Mouse (Mus musculus) midbrain, embryonic 12.5 days (tissue): Measurements from ENCODE around the gene Ccdc97. TPM values are rescaled to one million over a fixed set of nuclear protein-coding genes. Genes with fewer than 3 reads are reported as not detected.
"Not testable (repeated sequence)": the region's sequence is repeated elsewhere in the genome, so short reads cannot be mapped to it uniquely, and the experiment has no call there.

ENCODE experiments used
- ATAC-seq: fragments of 200-750 bp; cut with Nextera tagmentation; 2 replicates; pipeline ENCODE4 v1.8.0; 2017; ENCODE audit warnings: low read depth, moderate TSS enrichment, moderate library complexity; ENCODE audit not compliant: low FRiP score
- H3K27ac ChIP-seq: fragments of 300-500 bp; sonication (generic); replicated peaks from 2 replicates; pipeline ENCODE4 v1.5.1; 2016; ENCODE audit warnings: mild to moderate bottlenecking
- H3K27me3 ChIP-seq: fragments of 300-500 bp; sonication (generic); 2 replicates; pipeline ENCODE4 v1.6.1; 2016; ENCODE audit warnings: mild to moderate bottlenecking
- H3K36me3 ChIP-seq: fragments of 300-500 bp; sonication (generic); 2 replicates; pipeline ENCODE4 v1.6.1; 2016
- H3K4me1 ChIP-seq: fragments of 300-500 bp; sonication (generic); 2 replicates; pipeline ENCODE4 v1.6.1; 2016
- H3K4me2 ChIP-seq: fragments of 300-500 bp; sonication (generic); replicated peaks from 2 replicates; pipeline ENCODE4 v1.6.1; 2016; ENCODE audit warnings: mild to moderate bottlenecking, moderate library complexity
- H3K4me3 ChIP-seq: fragments of 300-500 bp; sonication (generic); 2 replicates; pipeline ENCODE4 v1.5.1; 2016; ENCODE audit warnings: mild to moderate bottlenecking
- H3K9ac ChIP-seq: fragments of 300-500 bp; sonication (generic); replicated peaks from 2 replicates; pipeline ENCODE4 v1.6.1; 2016; ENCODE audit warnings: mild to moderate bottlenecking, moderate library complexity
- H3K9me3 ChIP-seq: fragments of 300-500 bp; sonication (generic); 2 replicates; pipeline ENCODE4 v1.6.1; 2016; ENCODE audit warnings: mild to moderate bottlenecking
- WGBS: fragments of 180-500 bp; shearing (Covaris S2); methylation state at CpG from one replicate; pipeline ENCODE4 v1.1.7; 2016; 5-methylcytosine and 5-hydroxymethylcytosine counted together
- polyA plus RNA-seq: library from polyadenylated mRNA; unstranded; fragments of >200 nt; fragmentation: Nextera tagmentation; extraction: Ambion mirVana; gene quantifications from 2 replicates; pipeline ENCODE4 v1.2.1, GENCODE M21; 2016

Ccdc97 gene
- polyA plus RNA-seq, 1 experiment from 2014 or later: 33.2 TPM

GRCm38 (mm10) chr7:25746844-25747243 is 28.0 kb upstream of the Ccdc97 start:
- H3K27ac ChIP-seq: no peak overlapping the region
- whole genome bisulfite sequencing: 86% methylated on average over 3 of the region's 3 CpGs
- no peak for ATAC-seq

GRCm38 (mm10) chr7:25738277-25738676 is 19.4 kb upstream of the Ccdc97 start:
- H3K4me3 ChIP-seq: no peak overlapping the region
- H3K9me3 ChIP-seq: no peaks in the 10 kb centered on the region
- H3K9ac ChIP-seq: no peak overlapping the region
- ATAC-seq: no peak
- H3K36me3 ChIP-seq: peaks cover 96% of the 10 kb centered on the region
- H3K4me2 ChIP-seq: no peak overlapping the region
- H3K27ac ChIP-seq: no peak overlapping the region
- H3K27me3 ChIP-seq: no peaks in the 10 kb centered on the region
- H3K4me1 ChIP-seq: no peaks in the 10 kb centered on the region
- WGBS: 96% methylated on average over 3 of the region's 3 CpGs

More at GRCm38 (mm10) chr7:25746844-25747243, 28.0 kb upstream of the Ccdc97 start:
- peaks cover 3% of the 10 kb centered on the region for H3K4me1 ChIP-seq
- no peak overlapping the region for H3K9ac ChIP-seq
- H3K9me3 ChIP-seq: no peaks in the 10 kb centered on the region
- H3K4me2 ChIP-seq: no peak overlapping the region
- H3K27me3 ChIP-seq: no peaks in the 10 kb centered on the region
- no peak overlapping the region for H3K4me3 ChIP-seq
- peaks cover 96% of the 10 kb centered on the region for H3K36me3 ChIP-seq

GRCm38 (mm10) chr7:25736920-25737319 is 18.0 kb upstream of the Ccdc97 start:
- Histone ChIP-seq H3K4me2 (no peak overlapping the region), H3K4me1 (no peaks in the 10 kb centered on the region), H3K9me3 (no peaks in the 10 kb centered on the region), H3K27me3 (no peaks in the 10 kb centered on the region), H3K9ac (no peak overlapping the region), H3K36me3 (peaks cover 96% of the 10 kb centered on the region), H3K27ac (no peak overlapping the region), H3K4me3 (no peak overlapping the region)
- 95% methylated on average over 2 of the region's 2 CpGs for WGBS
- no peak for ATAC-seq

GRCm38 (mm10) chr7:25734991-25735390 is 16.1 kb upstream of the Ccdc97 start:
- WGBS: 78% methylated on average over 4 of the region's 4 CpGs
- Histone ChIP-seq H3K9ac (no peak overlapping the region), H3K27ac (no peak overlapping the region), H3K9me3 (no peaks in the 10 kb centered on the region), H3K4me1 (no peaks in the 10 kb centered on the region), H3K4me2 (no peak overlapping the region), H3K36me3 (peaks cover 95% of the 10 kb centered on the region), H3K27me3 (no peaks in the 10 kb centered on the region), H3K4me3 (no peak overlapping the region)
- no peak for ATAC-seq

- Histone ChIP-seq H3K27ac (no peak overlapping the region), H3K4me1 (no peaks in the 10 kb centered on the region), H3K9me3 (no peaks in the 10 kb centered on the region), H3K4me3 (no peak overlapping the region), H3K27me3 (no peaks in the 10 kb centered on the region), H3K36me3 (peaks cover 94% of the 10 kb centered on the region), H3K4me2 (no peak overlapping the region), H3K9ac (no peak overlapping the region)
- WGBS: 92% methylated on average over 8 of the region's 8 CpGs
- ATAC-seq: no peak
These were observed 12.6 kb upstream of the Ccdc97 start for GRCm38 (mm10) chr7:25731294-25732055.

GRCm38 (mm10) chr7:25729862-25730261 is 11.0 kb upstream of the Ccdc97 start:
- Histone ChIP-seq H3K9ac (no peak overlapping the region), H3K36me3 (peaks cover 95% of the 10 kb centered on the region)

GRCm38 (mm10) chr7:25729396-25729795 is 10.5 kb upstream of the Ccdc97 start:
- H3K36me3 ChIP-seq: peaks cover 95% of the 10 kb centered on the region
- no peak overlapping the region for H3K9ac ChIP-seq
- whole genome bisulfite sequencing: 60% methylated on average over 2 of the region's 2 CpGs
- no peak overlapping the region for H3K27ac ChIP-seq
- H3K4me3 ChIP-seq: no peak overlapping the region
- H3K4me2 ChIP-seq: no peak overlapping the region
- H3K4me1 ChIP-seq: no peaks in the 10 kb centered on the region
- no peaks in the 10 kb centered on the region for H3K27me3 ChIP-seq
- no peaks in the 10 kb centered on the region for H3K9me3 ChIP-seq
- ATAC-seq: no peak

More at GRCm38 (mm10) chr7:25729862-25730261, 11.0 kb upstream of the Ccdc97 start:
- ATAC-seq: no peak
- H3K27me3 ChIP-seq: no peaks in the 10 kb centered on the region
- 84% methylated on average over 2 of the region's 2 CpGs for WGBS
- H3K4me3 ChIP-seq: no peak overlapping the region
- no peak overlapping the region for H3K4me2 ChIP-seq
- no peaks in the 10 kb centered on the region for H3K4me1 ChIP-seq
- H3K9me3 ChIP-seq: no peaks in the 10 kb centered on the region
- H3K27ac ChIP-seq: no peak overlapping the region

- Histone ChIP-seq H3K27me3 (no peaks in the 10 kb centered on the region), H3K27ac (no peak overlapping the region), H3K36me3 (peaks cover 96% of the 10 kb centered on the region), H3K4me1 (no peaks in the 10 kb centered on the region), H3K4me3 (no peak overlapping the region), H3K9ac (no peak overlapping the region), H3K9me3 (no peaks in the 10 kb centered on the region), H3K4me2 (no peak overlapping the region)
- WGBS: 94% methylated on average over 5 of the region's 5 CpGs
- ATAC-seq: no peak
These were observed 8.9 kb upstream of the Ccdc97 start for GRCm38 (mm10) chr7:25727800-25728199.

GRCm38 (mm10) chr7:25725886-25726285 is 7.0 kb upstream of the Ccdc97 start:
- H3K27ac ChIP-seq: no peak overlapping the region
- no peaks in the 10 kb centered on the region for H3K27me3 ChIP-seq
- no peaks in the 10 kb centered on the region for H3K4me1 ChIP-seq
- H3K36me3 ChIP-seq: peaks cover 93% of the 10 kb centered on the region
- H3K4me2 ChIP-seq: no peak overlapping the region
- H3K4me3 ChIP-seq: no peak overlapping the region
- WGBS: 88% methylated on average over 19 of the region's 19 CpGs
- no peaks in the 10 kb centered on the region for H3K9me3 ChIP-seq
- ATAC-seq: no peak
- H3K9ac ChIP-seq: no peak overlapping the region

GRCm38 (mm10) chr7:25721776-25722175 is 2.9 kb upstream of the Ccdc97 start:
- H3K4me3 ChIP-seq, H3K9me3 ChIP-seq, H3K4me2 ChIP-seq, H3K27ac ChIP-seq, ATAC-seq, H3K27me3 ChIP-seq, H3K9ac ChIP-seq: not testable (repeated sequence)
- Histone ChIP-seq H3K4me1 (peaks cover 15% of the 10 kb centered on the region), H3K36me3 (peaks cover 63% of the 10 kb centered on the region)

GRCm38 (mm10) chr7:25720760-25721159 is 1.9 kb upstream of the Ccdc97 start:
- Histone ChIP-seq H3K27me3 (no peaks in the 10 kb centered on the region), H3K9me3 (no peaks in the 10 kb centered on the region), H3K4me2 (no peak overlapping the region), H3K27ac (no peak overlapping the region), H3K4me1 (peaks cover 15% of the 10 kb centered on the region), H3K4me3 (no peak overlapping the region), H3K9ac (no peak overlapping the region), H3K36me3 (peaks cover 57% of the 10 kb centered on the region)
- no peak for ATAC-seq
- WGBS: 98% methylated on average over 5 of the region's 5 CpGs

- 59% methylated on average over 10 of the region's 10 CpGs for WGBS
- H3K27me3 ChIP-seq: no peaks in the 10 kb centered on the region
- ATAC-seq: peak; percentile 63
- peaks cover 15% of the 10 kb centered on the region for H3K4me1 ChIP-seq
- H3K36me3 ChIP-seq: peaks cover 57% of the 10 kb centered on the region
- peak overlapping the region; percentile 88; the same call in 1 of the 2 replicates for H3K4me2 ChIP-seq
- no peaks in the 10 kb centered on the region for H3K9me3 ChIP-seq
- H3K4me3 ChIP-seq: no peak overlapping the region
- H3K27ac ChIP-seq: no peak overlapping the region
- no peak overlapping the region for H3K9ac ChIP-seq
These were observed 1.1 kb upstream of the Ccdc97 start for GRCm38 (mm10) chr7:25719761-25720610.
